Mouse (Mus musculus): ENCODE measurements around the gene Fam205a4.
"Not testable (repeated sequence)": the region's sequence is repeated elsewhere in the genome, so short reads cannot be mapped to it uniquely, and the experiment has no call there.

Fam205a4 gene

GRCm38 (mm10) chr4:41965758-41966157 is at the start of gene Fam205a4:
TSS of gene Fam205a4 (plus strand) at chr4:41966058.
- not testable (repeated sequence) for DNase-seq (ENCODE audit: low spot score in 2 of 2)

GRCm38 (mm10) chr4:41941272-41941671 is 24.6 kb upstream of the Fam205a4 start, which contains the start of gene Gm20878:
TSS of gene Gm20878 (plus strand) at chr4:41941572.
- not testable (repeated sequence) for DNase-seq (ENCODE audit: low spot score in 2 of 2)

All from right cerebral cortex, postnatal 10 days (tissue).